ENCODE assay signal across 8 mouse cellular contexts in the genomic region with DNA sequence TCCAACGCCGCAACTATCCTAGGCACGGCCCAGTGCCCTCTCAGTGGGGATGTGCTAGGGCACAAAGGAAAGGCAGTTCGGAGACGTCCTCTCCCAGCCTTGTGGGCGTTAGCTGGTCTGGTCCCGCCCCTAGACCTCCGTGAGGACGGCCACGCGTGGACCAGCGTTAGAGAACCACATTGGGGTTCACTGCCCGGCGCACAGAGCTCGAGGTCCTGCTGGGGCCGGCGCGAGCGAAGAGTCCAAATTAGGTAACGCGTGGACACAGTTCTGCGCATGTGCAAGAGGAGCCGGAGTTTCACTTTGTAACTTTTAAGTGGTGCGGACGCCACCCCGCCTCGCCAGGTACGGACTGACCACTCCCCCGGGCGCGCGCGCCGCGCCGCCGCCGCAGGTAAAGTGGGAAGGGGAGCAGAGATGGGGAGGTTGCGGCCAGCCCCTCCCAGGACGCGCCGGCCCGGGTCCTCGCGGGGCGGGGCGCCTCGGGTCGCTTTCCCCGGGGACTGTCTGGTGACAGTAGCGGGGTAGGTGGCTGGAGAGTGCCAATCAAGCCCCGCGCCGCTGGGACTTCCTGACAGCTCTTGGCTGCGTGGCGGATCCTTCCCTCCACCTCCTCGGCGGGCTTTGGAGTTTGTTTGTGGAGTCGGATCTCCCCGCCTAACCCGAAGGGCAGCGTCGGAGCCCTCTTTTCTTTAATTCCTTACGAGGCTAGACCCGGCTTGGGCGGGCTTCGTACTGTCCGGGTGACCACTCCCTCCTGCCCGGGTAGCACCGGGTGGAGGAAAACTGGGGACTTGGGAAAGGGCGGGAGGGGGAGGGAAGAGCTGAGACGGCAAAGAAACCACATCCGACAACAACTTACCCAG. TPM values are rescaled to one million over a fixed set of nuclear protein-coding genes. Genes with fewer than 3 reads are reported as not detected.
DNase-seq lines count a peak whose midpoint lies in the region; ATAC-seq and TF ChIP-seq lines count a peak whose summit lies in the region.

Tmem63a (plus strand) TSS at position 179 of the 866 bp plus-strand sequence.

- H3K27ac ChIP-seq in heart, embryonic 12.5 days (ENCODE audit: poor library complexity, severe bottlenecking) = peak within 1 kb of the TSS; percentile 69
- H3K27ac ChIP-seq in kidney, embryonic 15.5 days = peak within 1 kb of the TSS; percentile 61
- peak within 1 kb of the TSS; percentile 84 for H3K27ac ChIP-seq in liver, embryonic 14.5 days
- H3K27ac ChIP-seq in stomach, postnatal 0 days (replicated peaks) = peak within 1 kb of the TSS; percentile 99

- H3K9me3 ChIP-seq in heart, embryonic 12.5 days (replicated peaks) = no peaks in the 10 kb centered on the region
- no peaks in the 10 kb centered on the region for H3K9me3 ChIP-seq in kidney, embryonic 15.5 days (replicated peaks)
- no peaks in the 10 kb centered on the region for H3K9me3 ChIP-seq in liver, embryonic 14.5 days (ENCODE audit: control insufficient read depth, low read length)
- no peaks in the 10 kb centered on the region for H3K9me3 ChIP-seq in stomach, postnatal 0 days (ENCODE audit: control insufficient read depth, low read length)

- no peak for TF ChIP-seq CTCF in liver, embryonic 14.5 days (IDR thresholded peaks at IDR 0.05; ENCODE audit: low read depth)
- TF ChIP-seq CTCF in stomach, postnatal 0 days (IDR thresholded peaks at IDR 0.05; ENCODE audit: low read depth) = no peak

- peaks cover 9% of the 10 kb centered on the region; the same call in 1 of the 2 replicates for H3K36me3 ChIP-seq in heart, embryonic 12.5 days
- 0 out of 2 replicates have a peak, but pooled peaks cover 1% of the 10 kb centered on the region for H3K36me3 ChIP-seq in kidney, embryonic 15.5 days
- H3K36me3 ChIP-seq in liver, embryonic 14.5 days (replicated peaks; ENCODE audit: control insufficient read depth, insufficient read depth, low read depth) = no peaks in the 10 kb centered on the region
- H3K36me3 ChIP-seq in stomach, postnatal 0 days (ENCODE audit: control insufficient read depth, insufficient read depth, low read length) = no peaks in the 10 kb centered on the region

- peak within 1 kb of the TSS; percentile 87 for H3K4me2 ChIP-seq in heart, embryonic 12.5 days
- peak within 1 kb of the TSS; percentile 95 for H3K4me2 ChIP-seq in kidney, embryonic 15.5 days
- H3K4me2 ChIP-seq in liver, embryonic 14.5 days (ENCODE audit: low read depth) = peak within 1 kb of the TSS; percentile 100
- peak within 1 kb of the TSS; percentile 83 for H3K4me2 ChIP-seq in stomach, postnatal 0 days (replicated peaks; ENCODE audit: low read depth)

- peaks cover 9% of the 10 kb centered on the region for H3K27me3 ChIP-seq in heart, embryonic 12.5 days (replicated peaks)
- H3K27me3 ChIP-seq in kidney, embryonic 15.5 days = peaks cover 30% of the 10 kb centered on the region
- no peaks in the 10 kb centered on the region for H3K27me3 ChIP-seq in liver, embryonic 14.5 days (ENCODE audit: control insufficient read depth, insufficient read depth, low read length)
- no peaks in the 10 kb centered on the region for H3K27me3 ChIP-seq in stomach, postnatal 0 days (ENCODE audit: control insufficient read depth, insufficient read depth, low read length)

- TF ChIP-seq EP300 in liver, embryonic 14.5 days (IDR thresholded peaks at IDR 0.05; ENCODE audit: low read depth) = no peak
- no peak for TF ChIP-seq EP300 in stomach, postnatal 0 days (optimal IDR thresholded peaks at IDR 0.05)

- DNase-seq in A20 (ENCODE audit: low read depth, low spot score) = peak; percentile 88
- DNase-seq in adrenal gland, postnatal 10 days = peak; percentile 84
- peak in 2 of 3 experiments; percentile 61 for DNase-seq in liver, embryonic 14.5 days (ENCODE audit: low read depth in 3 of 3, low spot score in 3 of 3)
- DNase-seq in natural killer cell, adult 2 months (ENCODE audit: low spot score in 2 of 2) = peak; percentile 76 to 80
- peak; percentile 90 for DNase-seq in stomach, postnatal 0 days (ENCODE audit: low spot score)

- 0% methylated on average over 71 of the region's 73 CpGs for WGBS in heart, embryonic 12.5 days
- under 1% methylated on average over 73 of the region's 73 CpGs for WGBS in kidney, embryonic 15.5 days
- WGBS in liver, embryonic 14.5 days (ENCODE audit: insufficient replicate concordance) = under 1% methylated on average over 73 of the region's 73 CpGs
- under 1% methylated on average over 73 of the region's 73 CpGs for WGBS in stomach, postnatal 0 days

- H3K4me3 ChIP-seq in heart, embryonic 12.5 days = peak within 1 kb of the TSS; percentile 92
- peak within 1 kb of the TSS; percentile 78 for H3K4me3 ChIP-seq in kidney, embryonic 15.5 days (replicated peaks)
- H3K4me3 ChIP-seq in liver, embryonic 14.5 days (ENCODE audit: insufficient read depth in 1 of 2, low read depth in 2 of 2, low read length in 2 of 2) = peak within 1 kb of the TSS; percentile 65 to 98
- H3K4me3 ChIP-seq in stomach, postnatal 0 days (ENCODE audit: low read depth, low read length) = peak within 1 kb of the TSS; percentile 91

- H3K4me1 ChIP-seq in heart, embryonic 12.5 days (replicated peaks) = peaks cover 47% of the 10 kb centered on the region
- peaks cover 51% of the 10 kb centered on the region for H3K4me1 ChIP-seq in kidney, embryonic 15.5 days
- H3K4me1 ChIP-seq in liver, embryonic 14.5 days (replicated peaks; ENCODE audit: control insufficient read depth in 2 of 2, insufficient read depth in 2 of 2, low read length in 1 of 2) = peaks cover 39 to 50% of the 10 kb centered on the region in 2 experiments
- peaks cover 31% of the 10 kb centered on the region for H3K4me1 ChIP-seq in stomach, postnatal 0 days (replicated peaks; ENCODE audit: control insufficient read depth, insufficient read depth)

- peak within 1 kb of the TSS; percentile 84 for H3K9ac ChIP-seq in heart, embryonic 12.5 days
- H3K9ac ChIP-seq in kidney, embryonic 15.5 days = peak within 1 kb of the TSS; percentile 66
- peak within 1 kb of the TSS; percentile 95 for H3K9ac ChIP-seq in liver, embryonic 14.5 days (replicated peaks)
- peak within 1 kb of the TSS; percentile 93 for H3K9ac ChIP-seq in stomach, postnatal 0 days (ENCODE audit: low read length)

- peak; percentile 62 for ATAC-seq in erythroblast, adult 5-6 weeks (replicated peaks; ENCODE audit: low FRiP score, poor library complexity, severe bottlenecking)
- ATAC-seq in heart, embryonic 12.5 days (ENCODE audit: insufficient number of reproducible peaks, low FRiP score) = peak; percentile 69
- peak; percentile 66 for ATAC-seq in kidney, embryonic 15.5 days (replicated peaks; ENCODE audit: low FRiP score)
- peak; percentile 60 for ATAC-seq in liver, embryonic 14.5 days (ENCODE audit: insufficient read depth)
- peak; percentile 57 for ATAC-seq in stomach, postnatal 0 days (ENCODE audit: low FRiP score, low TSS enrichment)

RNA-seq across cellular contexts. Expression of gene Tmem63a, which starts in this region (rescaled TPM):
- 10 to 100 TPM; 24.7 to 27.3 TPM for total RNA-seq in adrenal gland, postnatal 10 days (2021)
- total RNA-seq in erythroblast, adult 5-6 weeks (2015; ENCODE audit: low replicate concordance) = 8.5 and 13.8 TPM in 2 replicates
- total RNA-seq in erythroblast, adult 5-6 weeks (2017; ENCODE audit: low replicate concordance) = 6.6 and 13.1 TPM in 2 replicates
- polyA plus RNA-seq in heart, embryonic 12.5 days (2016; fragmentation: Nextera tagmentation; extraction: Ambion mirVana) = 10.2 and 10.6 TPM in 2 replicates
- 10.2 and 12.5 TPM in 2 replicates for polyA plus RNA-seq in kidney, embryonic 15.5 days (2015; fragmentation: Nextera tagmentation; extraction: Ambion mirVana)
- 6.8 and 7.2 TPM in 2 replicates for polyA plus RNA-seq in liver, embryonic 14.5 days (2012; rRNA removed)
- 4.3 and 4.6 TPM in 2 replicates for polyA plus RNA-seq in liver, embryonic 14.5 days (2014; fragmentation: Nextera tagmentation; extraction: Ambion mirVana)
- polyA plus RNA-seq in stomach, postnatal 0 days (2015; fragmentation: Nextera tagmentation; extraction: Ambion mirVana) = 35.2 and 36.7 TPM in 2 replicates

Comparison
In these comparisons a context has a peak if more than half of its experiments do, and no peak if none do; other contexts are left out.
1. Peak in every context shown above with its lines: DNase-seq, ATAC-seq, H3K4me3 ChIP-seq and H3K27ac ChIP-seq.